Mouse (Mus musculus): ENCODE results near the gene Pcgf2. TPM values are rescaled to one million over a fixed set of nuclear protein-coding genes. Genes with fewer than 3 reads are reported as not detected.

Pcgf2 gene
- total and polyA plus RNA-seq, 3 experiments = 0.99 to 19.5 (median 5.6) TPM

DNA sequence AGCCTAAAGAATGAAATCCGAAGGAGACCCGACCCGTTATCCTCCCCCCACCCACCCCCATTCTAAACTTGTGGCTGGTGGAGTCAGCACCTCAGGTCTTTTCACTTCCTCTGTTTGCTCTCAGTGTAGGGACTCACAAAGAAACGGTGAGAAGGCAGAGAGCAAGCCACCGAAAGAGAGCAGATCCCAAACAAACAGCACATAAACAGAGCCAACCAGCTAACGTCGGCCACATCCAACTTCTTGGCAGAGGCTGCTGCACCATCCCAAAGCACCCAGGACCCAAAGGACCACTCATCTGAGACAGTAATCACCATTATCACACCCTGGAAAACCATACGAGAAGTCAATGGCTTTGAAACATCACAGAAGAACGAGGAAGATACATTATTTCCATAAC is 43.1 kb upstream of the Pcgf2 start:
- Histone ChIP-seq H3K9me3 (replicated peaks; ENCODE audit: low read length) (peaks cover 2% of the 10 kb centered on the region), H3K27me3 (replicated peaks) (no peaks in the 10 kb centered on the region), H3K27ac (ENCODE audit: insufficient read depth, low read depth) (peak overlapping the region; percentile 72), H3K79me2 (replicated peaks; ENCODE audit: control insufficient read depth, extremely low read depth, insufficient read depth, poor library complexity, severe bottlenecking) (peaks cover 33% of the 10 kb centered on the region), H3K4me2 (ENCODE audit: insufficient read depth, low read depth, poor library complexity, severe bottlenecking) (peak overlapping the region; percentile 58), H3K4me3 (replicated peaks in 1 of 3; ENCODE audit: low read depth in 2 of 3, low read length in 2 of 3, poor library complexity in 1 of 3) (peak overlapping the region; percentile 79 to 99 (median 81)), H3K36me3 (replicated peaks in 1 of 2; ENCODE audit: control insufficient read depth in 1 of 2, insufficient read depth in 1 of 2, low read length in 1 of 2) (peaks cover 16 to 48% of the 10 kb centered on the region in 2 experiments), H3K4me1 (ENCODE audit: control insufficient read depth in 1 of 2, insufficient read depth in 2 of 2) (peaks cover 6 to 31% of the 10 kb centered on the region in 2 experiments), H3K9ac (ENCODE audit: insufficient read depth, low read depth) (peak overlapping the region; percentile 91)
- peak; percentile 74 for DNase-seq (ENCODE audit: extremely low read depth)
- in situ Hi-C loops (cut with MboI; ENCODE audit: low pct_ligation_motif_present, low pct_unique_long_range_greater_than_20kb, low sequenced_read_pairs) (no loop called here), dilution Hi-C loops (cut with MboI; ENCODE audit: extremely low pct_ligation_motif_present, extremely low pct_unique_long_range_greater_than_20kb, low sequenced_read_pairs) (no loop called here)
- peak; percentile 7; the same call in 1 of the 2 replicates for TF ChIP-seq ELF1 (IDR thresholded peaks at IDR 0.05; ENCODE audit: low read depth, low read length)
- no peak for TF ChIP-seq ZNF384 (IDR thresholded peaks at IDR 0.05; ENCODE audit: low read depth, low read length)
- TF ChIP-seq TCF12 (IDR thresholded peaks at IDR 0.05; ENCODE audit: low read depth, low read length) = peak; percentile 40; the same call in 1 of the 2 replicates
- peak; percentile 79 for TF ChIP-seq IRF4 (IDR thresholded peaks at IDR 0.05; ENCODE audit: low read depth, low read length)
- TF ChIP-seq MAZ (IDR thresholded peaks at IDR 0.05; ENCODE audit: low read depth, low read length) = 0 out of 2 replicates have a peak, but pooled peaks have one; percentile 5
- TF ChIP-seq POLR2A (IDR thresholded peaks at IDR 0.05; ENCODE audit: low read depth, low read length) = peak; percentile 56; the same call in 1 of the 2 replicates
- no peak for TF ChIP-seq MAX (IDR thresholded peaks at IDR 0.05; ENCODE audit: low read length)
- TF ChIP-seq MEF2A (IDR thresholded peaks at IDR 0.05; ENCODE audit: borderline replicate concordance, low read depth, low read length) = peak; percentile 50; the same call in 1 of the 2 replicates
- 0 out of 2 replicates have a peak, but pooled peaks have one; percentile 23 for TF ChIP-seq TBP (conservative IDR thresholded peaks at IDR 0.05; ENCODE audit: low read depth, low read length)

DNA sequence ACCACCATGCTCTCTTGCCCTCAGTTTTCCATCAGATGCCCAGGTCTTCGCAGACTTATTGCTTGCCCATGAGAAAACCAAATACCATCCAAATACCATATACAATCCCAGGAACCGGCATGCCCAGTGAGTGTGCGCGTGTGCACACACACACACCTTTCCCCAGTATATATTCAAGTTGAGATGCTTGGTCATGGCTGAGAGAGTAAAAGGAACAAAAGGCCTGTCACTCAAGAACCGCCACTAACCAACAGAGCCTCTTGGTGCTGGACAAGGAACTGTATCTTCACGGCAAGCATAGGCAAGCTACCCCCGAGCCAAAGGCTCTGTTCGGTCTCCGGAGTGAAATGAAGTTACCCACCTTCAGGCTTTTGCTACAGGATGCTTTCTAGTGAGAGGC is 42.3 kb upstream of the Pcgf2 start:
- H3K9me3 ChIP-seq (replicated peaks; ENCODE audit: low read length) = peaks cover 2% of the 10 kb centered on the region
- H3K27me3 ChIP-seq (replicated peaks) = no peaks in the 10 kb centered on the region
- H3K27ac ChIP-seq (ENCODE audit: insufficient read depth, low read depth) = no peak overlapping the region
- dilution Hi-C loops (cut with MboI; ENCODE audit: extremely low pct_ligation_motif_present, extremely low pct_unique_long_range_greater_than_20kb, low sequenced_read_pairs) = no loop called here
- H3K4me3 ChIP-seq (replicated peaks in 1 of 3; ENCODE audit: low read depth in 2 of 3, low read length in 2 of 3, poor library complexity in 1 of 3) = peak overlapping the region; percentile 79 to 99 (median 81)
- H3K4me2 ChIP-seq (ENCODE audit: insufficient read depth, low read depth, poor library complexity, severe bottlenecking) = peak overlapping the region; percentile 58
- H3K79me2 ChIP-seq (replicated peaks; ENCODE audit: control insufficient read depth, extremely low read depth, insufficient read depth, poor library complexity, severe bottlenecking) = peaks cover 36% of the 10 kb centered on the region
- peaks cover 6 to 31% of the 10 kb centered on the region in 2 experiments for H3K4me1 ChIP-seq (ENCODE audit: control insufficient read depth in 1 of 2, insufficient read depth in 2 of 2)
- H3K36me3 ChIP-seq (replicated peaks in 1 of 2; ENCODE audit: control insufficient read depth in 1 of 2, insufficient read depth in 1 of 2, low read length in 1 of 2) = peaks cover 10 to 45% of the 10 kb centered on the region in 2 experiments
- in situ Hi-C loops (cut with MboI; ENCODE audit: low pct_ligation_motif_present, low pct_unique_long_range_greater_than_20kb, low sequenced_read_pairs) = no loop called here
- TF ChIP-seq ETS1 (conservative IDR thresholded peaks at IDR 0.05; ENCODE audit: low read depth, low read length) = no peak
- TF ChIP-seq IRF4 (IDR thresholded peaks at IDR 0.05; ENCODE audit: low read depth, low read length) = no peak
- no peak for TF ChIP-seq MEF2A (IDR thresholded peaks at IDR 0.05; ENCODE audit: borderline replicate concordance, low read depth, low read length)
- no peak for TF ChIP-seq MXI1 (IDR thresholded peaks at IDR 0.05; ENCODE audit: low read depth, low read length)
- no peak for TF ChIP-seq HCFC1 (IDR thresholded peaks at IDR 0.05; ENCODE audit: low read depth, low read length)
- TF ChIP-seq JUN (IDR thresholded peaks at IDR 0.05; ENCODE audit: insufficient read depth, low read depth, low read length) = no peak
- TF ChIP-seq ZC3H11A (IDR thresholded peaks at IDR 0.05; ENCODE audit: low read depth, low read length) = no peak
- no peak for TF ChIP-seq MAZ (IDR thresholded peaks at IDR 0.05; ENCODE audit: low read depth, low read length)
- TF ChIP-seq ZMIZ1 (IDR thresholded peaks at IDR 0.05; ENCODE audit: low read depth, low read length) = no peak
- no peak for TF ChIP-seq JUND (conservative IDR thresholded peaks at IDR 0.05; ENCODE audit: low read depth, low read length)
- TF ChIP-seq MYC (IDR thresholded peaks at IDR 0.05; ENCODE audit: low read depth, low read length) = no peak
- no peak for TF ChIP-seq KAT2A (IDR thresholded peaks at IDR 0.05; ENCODE audit: insufficient replicate concordance, low read length)
- no peak for TF ChIP-seq GABPA (IDR thresholded peaks at IDR 0.05; ENCODE audit: insufficient replicate concordance, low read depth, low read length)
- peak overlapping the region; percentile 91 for H3K9ac ChIP-seq (ENCODE audit: insufficient read depth, low read depth)
- DNase-seq (ENCODE audit: extremely low read depth) = peak; percentile 28

All from CH12.LX (cell line).